Mouse (Mus musculus): ENCODE measurements around the gene Yy1.
"Not testable (repeated sequence)": the region's sequence is repeated elsewhere in the genome, so short reads cannot be mapped to it uniquely, and the experiment has no call there.

Yy1 gene

DNA sequence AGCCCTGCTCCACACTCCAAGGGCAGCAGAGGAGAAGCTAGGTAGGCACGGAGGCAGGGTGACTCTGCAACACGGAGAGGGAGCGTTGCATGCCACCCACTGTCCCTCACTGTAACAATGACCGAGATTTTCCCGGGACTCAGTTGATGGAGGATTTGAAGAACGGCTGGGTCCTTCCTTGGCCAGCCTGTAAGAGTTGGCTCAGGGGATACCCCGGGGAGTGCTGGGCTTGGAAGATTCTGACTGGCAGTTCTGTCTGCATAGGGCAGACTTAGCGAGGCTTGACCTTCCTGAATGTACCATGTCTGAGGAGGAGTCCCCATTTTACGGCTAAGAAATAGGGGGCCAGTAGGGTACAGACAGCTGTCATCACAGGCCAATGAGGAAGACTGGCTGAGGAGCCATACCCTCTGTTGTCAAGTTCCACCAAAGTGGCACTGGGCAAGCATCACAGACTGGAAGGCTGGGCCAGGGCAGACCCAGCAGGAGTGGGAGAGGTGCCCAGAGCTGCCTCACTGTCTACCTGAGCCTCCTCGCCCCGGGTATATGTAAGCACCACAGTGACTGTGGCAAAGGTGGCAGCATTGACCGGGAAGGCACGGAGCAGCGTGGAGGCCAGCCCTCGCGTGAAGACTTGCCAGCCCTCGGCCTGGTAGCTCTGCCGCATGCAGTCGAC lies 33.6 kb downstream of the Yy1 start:
- DNase-seq (ENCODE audit: low spot score in 2 of 2) = no peak

DNA sequence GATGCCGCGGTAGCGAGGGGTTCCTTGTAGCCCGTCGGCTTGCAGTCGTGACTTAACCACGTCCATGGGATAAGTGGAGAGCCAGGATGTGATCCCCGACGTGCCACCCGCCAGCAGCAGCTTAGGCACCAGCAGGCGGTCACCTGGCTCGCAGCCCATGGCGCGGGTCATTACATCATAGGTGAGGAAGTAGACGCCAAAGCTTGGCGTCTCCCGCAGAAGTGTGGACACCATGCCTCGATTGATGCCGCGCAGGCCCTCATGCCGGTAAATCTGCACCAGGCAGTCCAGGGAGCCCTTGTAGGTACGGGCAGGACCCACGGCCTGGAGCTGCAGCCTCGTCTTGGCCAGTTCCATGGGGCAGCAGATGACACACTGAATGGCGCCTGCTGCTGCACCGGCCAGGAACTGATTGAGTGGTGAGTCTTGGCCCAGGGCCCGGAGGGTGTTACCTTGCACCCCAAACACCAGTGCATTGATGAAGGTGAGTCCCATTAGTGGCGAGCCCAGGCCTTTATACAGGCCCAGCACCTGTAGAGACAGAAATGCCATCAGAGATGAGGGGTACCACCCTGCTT lies 34.3 kb downstream of the Yy1 start:
- no peak for DNase-seq (ENCODE audit: low spot score in 2 of 2)

DNA sequence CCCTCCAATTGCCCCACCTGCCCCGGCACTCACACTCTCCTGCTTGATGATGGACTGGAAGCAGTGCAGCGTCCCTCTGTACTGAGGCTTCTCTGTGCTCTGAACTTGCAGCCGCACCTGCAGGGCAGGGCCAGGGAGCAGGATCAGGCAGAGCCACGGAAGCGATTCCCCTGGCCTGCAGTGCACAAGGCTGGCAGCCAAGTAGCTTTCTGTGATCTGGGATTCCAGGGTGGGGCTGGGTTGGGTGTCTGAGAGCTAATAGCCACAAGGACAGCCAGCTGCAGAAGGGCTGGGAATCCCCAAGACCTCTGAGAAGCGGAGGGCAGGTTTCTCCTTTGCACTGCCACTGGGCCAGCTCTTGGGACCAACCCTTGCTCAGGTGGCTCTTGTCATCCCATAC lies 34.9 kb downstream of the Yy1 start:
- no peak for DNase-seq (ENCODE audit: low spot score in 2 of 2)

DNA sequence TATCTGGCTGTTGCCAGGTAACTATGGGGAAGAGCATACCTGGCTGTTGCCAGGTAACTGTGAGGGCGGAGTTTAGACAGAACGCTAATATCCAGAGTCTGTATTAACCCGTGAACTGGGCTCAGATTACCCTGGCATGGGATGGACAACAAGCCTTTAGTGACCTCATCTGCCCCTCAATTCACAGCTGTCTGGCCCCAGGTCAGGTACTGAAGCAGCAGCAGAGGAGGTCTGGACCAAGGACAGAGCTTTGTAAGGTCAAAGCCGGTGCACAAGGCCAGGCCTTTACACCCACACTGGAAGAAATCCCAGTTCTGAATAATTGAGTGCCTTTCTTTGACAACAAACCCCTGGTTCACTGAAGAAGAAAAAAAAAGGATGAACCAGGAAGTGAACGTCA lies 36.9 kb downstream of the Yy1 start:
- DNase-seq (ENCODE audit: low spot score in 2 of 2) = no peak

DNA sequence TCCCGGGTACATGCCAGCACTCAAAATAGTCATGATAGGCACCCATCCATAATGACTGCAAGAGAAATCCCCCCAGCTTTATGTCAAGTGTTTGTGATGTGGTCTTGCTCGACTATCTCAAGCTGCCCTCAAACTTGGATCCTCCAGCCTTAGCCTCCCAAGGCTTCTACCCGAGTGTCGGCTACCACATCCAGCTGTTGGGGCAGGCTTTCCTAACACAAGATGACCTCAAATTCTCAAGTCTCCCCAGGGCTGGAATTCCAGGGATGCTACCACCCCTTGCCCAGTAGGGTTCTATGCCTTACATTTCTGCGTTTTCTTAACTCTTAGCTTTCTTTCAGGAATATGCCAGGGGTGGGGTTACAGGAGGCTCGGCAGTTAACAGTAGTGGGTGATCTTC lies 37.6 kb downstream of the Yy1 start:
- no peak for DNase-seq (ENCODE audit: low spot score in 2 of 2)

DNA sequence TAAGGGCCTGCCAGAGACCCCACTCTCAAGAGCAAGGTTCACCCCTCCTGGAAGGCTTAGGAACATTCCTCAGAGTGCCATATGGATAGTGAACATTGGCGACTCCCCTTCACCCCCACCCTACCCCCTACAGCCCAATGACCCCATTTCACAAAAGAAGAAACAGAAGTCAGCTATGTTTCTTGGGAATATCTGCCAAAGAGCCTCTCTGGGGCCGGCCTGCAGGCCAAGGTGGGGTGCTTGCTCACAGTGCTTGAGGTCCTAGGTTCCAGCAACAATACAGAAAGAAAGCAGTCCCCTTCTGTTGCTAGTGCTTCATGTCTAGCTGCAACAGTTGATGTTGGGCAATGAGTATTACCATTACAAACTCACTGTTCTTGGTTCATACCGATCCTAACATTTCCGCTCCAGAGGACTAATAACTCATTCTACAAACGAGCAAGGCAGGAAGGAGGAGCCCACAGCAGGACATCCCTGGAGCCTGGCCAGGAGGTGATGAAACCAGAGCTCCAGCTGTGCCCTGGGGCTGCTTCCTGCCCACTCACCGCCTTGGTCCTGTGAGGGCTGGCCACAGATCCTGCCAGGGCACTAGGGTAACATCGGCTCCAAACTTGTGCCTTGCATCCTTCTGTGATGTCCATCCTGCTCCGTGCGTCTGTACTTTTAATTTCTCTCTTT lies 39.3 kb downstream of the Yy1 start:
- peak in 1 of 2 experiments; percentile 18 for DNase-seq (ENCODE audit: low spot score in 2 of 2)

DNA sequence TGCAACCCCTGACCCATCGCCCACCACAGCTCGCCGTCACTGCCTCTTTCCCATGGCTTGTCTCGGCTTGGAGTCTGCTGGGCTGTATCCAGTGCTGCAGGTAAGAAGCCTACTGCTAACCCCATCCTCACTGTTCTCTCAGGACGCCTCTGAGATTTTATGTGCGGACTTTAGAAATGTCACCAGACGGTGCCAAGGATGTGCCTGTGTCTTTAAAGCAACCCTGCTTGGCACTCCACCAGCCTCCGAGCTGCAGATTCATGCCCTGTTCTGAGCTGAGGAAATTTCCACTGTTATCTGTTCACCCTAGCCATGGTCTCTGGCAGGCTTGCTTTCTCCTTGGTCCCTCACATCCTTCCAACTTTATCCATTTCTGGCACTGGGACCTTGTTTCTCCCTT lies 40.1 kb downstream of the Yy1 start:
- no peak for DNase-seq (ENCODE audit: low spot score in 2 of 2)

DNA sequence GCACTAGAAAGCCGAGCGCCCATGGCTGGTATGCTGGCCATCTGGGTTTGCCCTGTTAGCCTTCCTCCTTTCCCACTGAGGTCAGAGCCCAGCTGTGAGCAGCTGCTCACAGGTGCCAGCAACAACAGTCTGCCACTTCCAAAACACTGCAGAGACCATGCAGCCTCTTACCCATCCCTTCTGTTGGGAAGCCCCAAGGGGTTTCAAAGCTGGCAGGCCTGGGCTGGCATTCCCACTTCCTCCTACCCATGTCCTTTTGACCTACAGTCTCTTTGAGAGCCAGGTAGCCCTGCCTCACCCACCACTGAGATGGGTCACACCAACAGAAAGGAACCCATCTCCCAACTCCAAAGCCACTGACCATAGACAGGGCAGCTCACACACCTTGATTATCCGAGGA lies 40.6 kb downstream of the Yy1 start:
- no peak for DNase-seq (ENCODE audit: low spot score in 2 of 2)

DNA sequence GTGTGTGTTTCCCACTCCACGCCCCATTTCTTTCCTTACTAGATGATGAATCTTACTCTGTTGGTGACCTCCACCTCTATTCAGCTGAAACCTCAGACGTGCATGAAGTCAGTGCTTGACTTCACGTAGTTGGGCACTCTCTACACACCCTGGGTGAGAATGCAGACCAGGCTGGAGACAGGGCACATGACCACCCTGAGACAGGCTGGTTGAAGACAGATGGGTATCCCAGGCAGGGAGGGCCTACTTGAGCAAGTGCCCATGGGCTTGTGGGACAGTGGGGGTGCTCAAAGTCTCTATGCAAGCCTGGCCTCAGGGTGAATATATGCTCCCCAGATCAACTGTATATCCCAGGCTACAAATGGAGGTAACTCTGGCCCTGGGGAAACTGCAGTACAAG lies 41.6 kb downstream of the Yy1 start:
- no peak for DNase-seq (ENCODE audit: low spot score in 2 of 2)

DNA sequence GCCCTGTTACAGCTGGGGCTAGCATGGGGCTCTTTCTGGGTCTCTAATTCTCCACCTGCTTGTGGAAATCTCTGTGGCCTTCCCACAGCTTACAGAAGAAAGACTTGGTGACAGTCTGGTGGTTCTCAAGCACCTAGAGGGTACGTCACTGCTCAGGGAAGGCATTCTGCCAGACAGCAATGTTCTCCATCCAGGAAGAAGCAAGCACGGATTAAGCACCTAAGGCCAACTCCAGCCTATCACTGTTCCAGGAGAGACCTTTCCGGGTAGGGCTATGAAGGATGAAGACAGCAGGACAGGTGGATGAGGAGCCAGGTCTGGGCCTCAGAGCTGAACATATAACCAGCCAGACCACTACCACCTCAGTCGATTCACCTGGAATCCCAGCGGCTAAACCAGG lies 42.0 kb downstream of the Yy1 start:
- DNase-seq (ENCODE audit: low spot score in 2 of 2) = no peak

DNA sequence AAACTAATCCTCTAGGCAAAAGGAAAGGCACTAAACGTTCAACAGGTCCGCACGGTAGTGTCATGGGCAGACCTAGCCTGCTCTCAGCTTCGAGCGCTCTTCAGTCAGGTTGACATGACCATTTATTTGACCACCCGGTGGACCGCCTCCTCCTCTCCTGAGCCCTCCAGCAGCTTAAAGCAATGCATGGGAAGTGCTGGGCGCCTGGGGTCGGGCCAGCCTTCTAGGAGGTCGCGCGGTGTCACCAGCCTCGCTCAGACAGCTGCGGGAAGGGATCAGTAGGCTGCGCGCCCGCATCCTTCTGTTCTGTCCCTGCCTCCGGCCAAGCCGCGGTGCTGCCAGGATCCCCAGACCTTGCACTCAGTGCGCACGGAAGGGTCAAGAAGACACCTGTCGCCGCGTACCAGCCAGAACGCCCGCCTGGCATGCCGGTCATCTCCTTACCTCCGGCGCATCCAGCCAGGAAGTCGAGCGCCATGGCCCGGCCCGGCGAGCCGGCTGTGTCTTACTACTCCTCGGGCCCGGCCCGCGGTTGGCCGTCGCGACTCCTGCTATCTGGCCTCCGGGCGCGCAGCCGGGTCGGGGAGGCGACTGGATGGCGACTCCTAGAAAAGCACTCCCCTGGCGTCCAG lies 42.6 kb downstream of the Yy1 start:
- DNase-seq (ENCODE audit: low spot score in 2 of 2) = no peak

DNA sequence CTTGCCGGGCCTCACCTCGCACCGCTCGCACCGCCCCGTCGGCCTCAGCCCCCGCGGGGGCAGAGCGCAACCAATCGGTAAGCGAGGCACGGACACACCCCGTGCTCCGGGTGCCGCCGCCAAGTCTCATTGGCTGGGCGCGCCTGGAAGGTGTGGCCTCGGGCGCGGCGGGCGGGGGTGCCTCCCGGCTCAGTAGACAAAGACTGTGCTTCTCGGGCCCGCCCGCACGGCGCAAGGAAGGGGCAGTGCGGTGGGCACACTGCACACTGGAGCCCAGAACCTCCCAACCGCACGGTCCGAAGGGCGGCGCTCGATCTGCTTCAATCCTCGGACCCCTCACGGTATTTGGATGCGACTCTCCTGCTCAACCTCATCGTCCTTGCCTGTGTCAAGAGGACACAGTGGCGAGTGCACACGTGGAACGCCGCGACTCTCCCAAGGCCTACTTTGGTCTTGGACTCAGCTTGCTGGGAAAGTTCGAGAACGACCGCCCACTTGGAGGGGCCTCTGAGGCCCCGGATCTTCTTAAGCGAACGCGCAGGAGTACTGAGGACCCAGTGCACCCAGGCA lies 43.2 kb downstream of the Yy1 start, which contains the start of the genes Slc25a29 and Slc25a47:
TSS of gene Slc25a29 (minus strand) at position 44 of the 570 bp plus-strand sequence.
TSS of gene Slc25a47 (plus strand) at position 207 of the 570 bp plus-strand sequence.
- DNase-seq (ENCODE audit: low spot score in 2 of 2) = peak; percentile 95

DNA sequence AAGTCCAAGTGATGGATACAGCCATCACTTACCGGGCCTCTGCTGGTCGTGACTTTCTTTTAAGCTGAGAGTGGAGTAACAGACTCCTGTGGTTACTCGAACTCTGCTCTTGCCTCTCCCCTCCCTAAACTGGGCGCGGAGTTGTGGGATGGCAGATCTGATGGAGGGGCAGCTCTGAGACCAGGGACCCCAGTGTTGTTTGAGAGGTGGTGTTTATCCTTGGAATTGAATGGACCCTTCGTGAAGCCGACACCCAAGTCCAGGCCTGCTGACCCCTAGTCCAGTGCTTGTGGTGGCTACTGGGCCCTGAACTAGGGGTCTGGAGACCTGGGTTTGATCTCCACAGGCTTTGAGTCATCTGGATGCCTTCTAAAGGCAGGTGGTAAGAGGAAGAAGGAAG lies 43.9 kb downstream of the Yy1 start:
- no peak for DNase-seq (ENCODE audit: low spot score in 2 of 2)

DNA sequence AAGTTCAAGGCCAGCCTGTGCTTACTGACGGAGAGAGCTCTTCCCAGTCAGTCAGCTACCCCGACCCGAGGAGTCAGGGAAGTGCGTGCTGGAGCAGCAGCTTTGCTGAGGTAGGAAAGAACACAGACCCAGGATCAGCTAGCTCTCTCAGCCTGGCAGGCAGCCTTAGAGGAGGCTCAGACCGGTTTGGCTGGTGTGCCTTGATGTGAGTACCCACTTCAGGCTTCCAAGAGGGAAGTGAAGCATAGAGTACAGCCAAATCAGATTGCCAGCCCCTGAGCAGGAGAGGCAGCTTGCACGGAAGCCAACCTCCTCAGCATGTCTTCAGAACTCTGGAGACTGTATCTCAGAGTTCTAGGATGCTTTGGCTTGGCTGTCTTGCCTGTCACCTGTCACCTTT lies 48.4 kb downstream of the Yy1 start:
- DNase-seq (ENCODE audit: low spot score in 2 of 2) = no peak

DNA sequence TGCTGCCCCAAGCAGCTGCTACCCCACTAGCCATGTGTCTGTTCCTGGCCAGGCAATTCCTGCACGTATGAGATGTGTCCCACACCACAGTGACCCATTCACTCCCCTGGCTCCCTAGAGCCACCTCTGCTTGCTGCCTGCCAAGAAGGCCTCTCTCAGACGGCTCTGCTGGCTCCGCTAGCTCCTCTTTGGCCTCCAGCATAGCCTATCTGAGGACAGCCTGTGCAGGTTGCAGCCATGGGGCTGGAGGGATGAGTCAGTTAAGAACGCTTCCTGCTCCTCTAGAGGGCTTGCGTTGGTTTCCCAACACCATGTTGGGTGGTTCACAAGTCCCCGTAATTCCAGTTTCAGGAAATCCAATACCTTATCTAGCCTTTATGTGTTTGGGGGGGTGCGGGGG lies 49.9 kb downstream of the Yy1 start:
- DNase-seq (ENCODE audit: low spot score in 2 of 2) = no peak

DNA sequence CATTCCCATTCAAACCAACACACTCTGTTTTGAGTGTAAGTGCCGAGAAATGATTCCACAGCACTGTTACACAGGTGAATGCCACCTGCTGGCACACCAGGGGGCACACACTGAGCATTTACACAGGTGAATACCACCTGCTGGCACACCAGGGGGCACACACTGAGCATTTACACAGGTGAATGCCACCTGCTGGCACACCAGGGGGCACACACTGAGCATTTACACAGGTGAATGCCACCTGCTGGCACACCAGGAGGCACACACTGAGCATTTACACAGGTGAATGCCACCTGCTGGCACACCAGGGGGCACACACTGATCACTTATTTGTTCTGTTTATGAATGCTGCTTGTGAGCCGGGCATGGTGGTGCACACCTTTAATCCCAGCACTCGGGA lies 55.3 kb downstream of the Yy1 start:
- DNase-seq (ENCODE audit: low spot score in 2 of 2) = not testable (repeated sequence)

DNA sequence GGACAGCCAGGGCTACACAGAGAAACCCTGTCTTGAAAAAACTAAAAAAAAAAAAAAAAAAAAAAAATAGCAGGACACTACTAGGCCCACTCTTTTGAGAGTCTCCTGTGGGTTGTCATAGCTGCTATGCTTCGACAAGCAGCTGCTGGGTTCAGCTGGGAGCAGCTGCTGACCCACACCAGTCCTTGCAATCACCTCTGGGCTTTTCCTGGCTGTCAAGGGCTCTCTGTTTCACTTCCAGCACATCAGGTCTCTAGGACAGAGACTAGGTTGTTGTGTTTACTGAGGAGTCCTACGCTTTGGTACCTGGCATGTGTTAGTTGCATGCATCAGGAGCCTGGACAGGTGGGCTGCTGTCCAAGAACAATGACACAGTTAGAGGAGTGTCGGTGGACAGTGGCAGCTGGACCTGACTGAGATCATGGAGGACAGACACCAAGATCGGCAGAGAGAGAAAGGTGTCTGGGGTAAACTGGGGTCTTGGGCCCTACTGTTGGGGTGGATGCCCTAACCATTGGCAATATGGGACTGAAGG lies 56.8 kb downstream of the Yy1 start:
- DNase-seq (ENCODE audit: low spot score in 2 of 2) = no peak

DNA sequence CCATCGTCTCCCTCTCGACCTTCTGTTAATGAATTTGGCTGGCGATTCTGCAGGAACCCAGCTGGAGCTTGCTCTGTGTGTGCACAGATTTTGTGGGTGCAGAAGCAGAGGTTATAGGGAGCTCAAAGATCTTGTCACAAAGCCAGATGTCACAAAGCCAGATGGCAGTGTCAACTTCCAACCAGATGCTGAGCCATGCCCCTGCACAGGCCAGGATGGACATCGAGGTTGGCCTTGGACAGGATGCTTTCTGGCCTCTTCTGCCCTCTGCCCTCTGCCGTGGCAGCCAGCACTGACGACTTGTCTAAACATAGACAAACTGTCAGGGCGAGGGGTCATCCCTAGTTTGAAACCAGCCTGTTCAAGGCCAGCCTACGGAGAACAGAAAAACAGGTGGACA lies 57.4 kb downstream of the Yy1 start:
- DNase-seq (ENCODE audit: low spot score in 2 of 2) = no peak

DNA sequence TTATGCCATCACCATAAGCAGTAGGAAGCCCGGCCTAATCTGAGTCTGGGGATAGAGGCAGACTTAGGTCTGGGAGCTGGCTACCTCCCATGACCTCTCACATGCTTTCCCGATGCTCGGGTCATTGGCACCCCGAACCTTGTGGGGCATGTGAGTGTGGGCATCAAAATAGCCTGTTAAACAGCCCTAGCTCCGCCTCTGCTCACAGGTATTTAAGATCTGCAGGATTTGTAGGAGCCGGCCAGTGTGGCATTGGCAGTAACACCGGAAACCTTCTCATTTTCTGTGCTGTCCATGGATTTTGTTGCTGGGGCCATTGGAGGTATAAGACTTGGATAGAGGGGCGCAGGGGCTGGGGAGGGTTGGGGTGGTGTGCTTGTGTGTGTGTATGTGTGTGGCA lies 58.1 kb downstream of the Yy1 start:
- DNase-seq (ENCODE audit: low spot score in 2 of 2) = no peak

DNA sequence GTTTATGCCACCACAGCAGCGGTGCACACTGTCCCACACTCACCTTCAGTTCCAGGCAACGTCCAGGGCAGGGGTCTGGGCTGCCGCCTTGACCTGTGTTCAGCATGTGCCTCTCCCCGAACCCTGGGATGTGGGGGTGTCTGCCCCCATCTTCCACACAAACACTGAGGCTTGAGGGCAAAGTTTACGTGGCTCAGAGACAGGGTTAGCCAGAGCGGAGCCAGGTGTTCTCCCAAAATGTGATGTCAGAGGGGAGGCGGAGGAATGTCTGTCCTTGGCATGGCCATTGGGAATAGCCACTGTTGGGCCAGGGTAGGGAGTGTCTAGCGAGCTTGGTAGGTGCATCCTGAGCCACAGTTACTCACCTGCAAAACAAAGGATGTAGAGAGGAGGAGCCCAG lies 60.0 kb downstream of the Yy1 start:
- no peak for DNase-seq (ENCODE audit: low spot score in 2 of 2)

DNA sequence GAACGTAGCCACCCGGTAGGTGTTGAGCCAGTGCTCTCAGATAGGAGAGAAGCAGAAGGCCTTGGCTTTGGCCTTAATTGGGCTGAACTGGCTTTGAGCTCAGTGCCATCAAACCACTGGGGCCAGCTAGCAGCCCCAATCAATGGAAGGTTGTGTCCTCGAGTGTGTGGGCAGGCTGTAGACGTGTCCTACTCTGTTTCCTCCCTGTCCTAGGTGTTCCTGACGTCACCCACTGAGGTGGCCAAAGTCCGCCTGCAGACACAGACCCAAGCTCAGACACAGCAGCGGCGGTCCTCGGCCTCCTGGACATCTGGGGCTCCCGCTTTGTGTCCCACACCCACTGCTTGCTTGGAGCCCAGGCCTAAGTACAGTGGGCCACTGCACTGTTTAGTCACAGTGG lies 62.3 kb downstream of the Yy1 start:
- no peak for DNase-seq (ENCODE audit: low spot score in 2 of 2)

DNA sequence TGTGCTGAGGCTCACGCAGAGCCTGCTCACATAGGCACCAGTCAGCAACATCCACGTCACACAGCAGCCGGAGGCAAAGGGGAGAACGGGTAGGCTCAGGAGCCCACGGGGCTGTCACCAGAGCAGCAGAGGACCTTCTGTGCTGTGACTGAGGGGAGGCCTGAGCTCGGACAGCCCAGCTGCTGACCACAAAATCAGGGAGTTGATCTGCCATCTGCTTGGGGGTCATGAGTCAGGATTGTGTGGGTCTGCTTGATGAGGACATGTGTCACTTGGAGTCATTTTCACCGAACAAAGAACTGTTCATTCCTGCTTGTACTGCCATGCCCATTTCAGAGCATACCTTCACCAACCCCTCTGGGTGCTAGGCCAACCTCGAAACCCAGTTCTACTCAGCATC lies 63.4 kb downstream of the Yy1 start:
- no peak for DNase-seq (ENCODE audit: low spot score in 2 of 2)
